Mouse (Mus musculus) erythroblast, embryonic 14.5 days (primary cell): ENCODE data around the gene Spag17. TPM values are rescaled to one million over a fixed set of nuclear protein-coding genes. Genes with fewer than 3 reads are reported as not detected.

Experiments
- H3K27me3 ChIP-seq: 2 replicates; pipeline ENCODE4 v1.6.1; 2012; ENCODE audit warnings: inconsistent platforms; ENCODE audit not compliant: control insufficient read depth
- H3K36me3 ChIP-seq: 2 replicates; pipeline ENCODE4 v1.6.1; 2012; ENCODE audit warnings: mild to moderate bottlenecking, inconsistent platforms; ENCODE audit not compliant: control insufficient read depth
- H3K4me1 ChIP-seq: 2 replicates; pipeline ENCODE4 v1.6.1; 2012; ENCODE audit warnings: inconsistent platforms; ENCODE audit not compliant: control insufficient read depth
- H3K4me3 ChIP-seq: replicated peaks from 2 replicates; pipeline ENCODE3; 2012; ENCODE audit warnings: moderate library complexity, mild to moderate bottlenecking, inconsistent platforms
- H3K9me3 ChIP-seq: 2 replicates; pipeline ENCODE4 v1.6.1; 2012; ENCODE audit warnings: low read length, inconsistent platforms, mixed read lengths; ENCODE audit not compliant: control insufficient read depth
- GATA1 ChIP-seq: IDR thresholded peaks from 2 replicates; pipeline ENCODE4 v1.6.1; 2012; ENCODE audit warnings: low read length, inconsistent platforms, mixed read lengths
- TAL1 ChIP-seq: IDR thresholded peaks from 3 replicates; pipeline ENCODE4 v1.6.1; 2012; ENCODE audit warnings: low read length, inconsistent platforms, mixed read lengths
- polyA plus RNA-seq: library from polyadenylated mRNA; stranded (reverse); fragments of >175 nt; gene quantifications from 2 replicates; pipeline ENCODE4 v1.2.3, GENCODE M21; 2012

The Spag17 gene
- polyA plus RNA-seq, 1 experiment, result not detected

DNA sequence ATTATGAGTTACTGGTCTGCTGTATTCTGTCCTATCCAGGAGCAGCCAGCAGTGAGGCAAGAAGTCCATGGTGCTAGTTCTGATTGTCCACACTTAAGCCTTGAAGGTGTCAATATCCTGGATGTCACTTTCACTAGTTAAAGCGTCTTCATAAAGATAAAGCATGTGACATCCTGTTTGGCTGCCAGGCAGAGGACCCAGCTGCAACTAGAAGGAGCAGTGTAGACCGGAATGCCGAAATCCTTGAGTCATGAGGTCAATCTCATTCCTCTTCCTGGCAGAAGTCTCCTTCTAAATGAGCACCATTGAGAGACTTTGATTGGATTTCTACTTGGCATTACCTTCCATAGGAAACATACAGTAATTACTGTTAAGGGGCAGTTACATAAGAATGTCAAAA is 295.3 kb downstream of the Spag17 start:
- no peaks in the 10 kb centered on the region for H3K4me1 ChIP-seq
- H3K36me3 ChIP-seq, result peaks cover 81% of the 10 kb centered on the region
- H3K4me3 ChIP-seq, result no peak overlapping the region
- H3K9me3 ChIP-seq, result no peaks in the 10 kb centered on the region
- no peak for TF ChIP-seq GATA1
- no peak for TF ChIP-seq TAL1
- H3K27me3 ChIP-seq, result no peaks in the 10 kb centered on the region

DNA sequence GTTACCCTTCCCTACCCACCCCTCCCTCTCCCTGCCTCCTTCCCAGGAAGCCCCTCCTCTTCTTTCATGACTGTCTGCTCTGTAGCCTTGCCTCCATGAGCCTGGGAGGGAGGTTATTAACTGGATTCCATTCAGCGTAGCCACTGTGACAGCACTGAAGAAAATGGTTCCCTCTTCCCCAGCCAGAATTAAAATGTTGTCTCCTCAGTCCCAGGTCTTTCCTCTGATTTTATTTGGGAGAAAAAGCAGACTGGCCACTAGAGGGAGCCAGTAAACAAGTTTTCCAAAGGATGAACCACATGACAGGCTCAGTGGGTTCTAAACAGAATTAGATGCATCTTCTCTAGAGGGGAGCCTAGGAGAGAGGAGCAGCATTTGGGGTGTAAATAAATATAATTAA is 304.2 kb downstream of the Spag17 start:
- Histone ChIP-seq H3K27me3 (no peaks in the 10 kb centered on the region), H3K36me3 (peaks cover 72% of the 10 kb centered on the region), H3K4me1 (no peaks in the 10 kb centered on the region), H3K4me3 (no peak overlapping the region), H3K9me3 (peaks cover 6% of the 10 kb centered on the region)
- TF ChIP-seq TAL1 (no peak), GATA1 (no peak)

DNA sequence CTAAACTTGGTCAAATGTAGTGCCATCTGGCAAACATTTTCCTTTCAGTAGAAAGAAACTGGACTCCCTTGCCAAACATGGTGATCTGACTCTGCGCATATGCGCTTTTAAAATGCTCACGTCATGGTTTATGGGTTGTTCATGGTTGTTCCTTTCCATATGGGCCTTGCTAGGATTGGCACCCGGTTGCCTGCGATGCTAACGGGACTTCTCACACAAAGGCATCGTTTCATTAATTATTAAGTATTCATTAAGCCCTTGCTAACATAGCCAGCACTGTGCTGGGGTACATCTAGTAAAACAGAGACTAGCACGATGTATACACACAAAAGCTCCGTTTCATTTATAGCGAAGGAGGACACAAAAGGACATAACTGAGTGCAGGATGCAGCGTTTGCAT is 304.7 kb downstream of the Spag17 start:
- Histone ChIP-seq H3K27me3 (no peaks in the 10 kb centered on the region), H3K36me3 (peaks cover 73% of the 10 kb centered on the region), H3K9me3 (peaks cover 6% of the 10 kb centered on the region), H3K4me3 (no peak overlapping the region), H3K4me1 (no peaks in the 10 kb centered on the region)
- no peak for TF ChIP-seq TAL1
- TF ChIP-seq GATA1, result no peak
